Mouse (Mus musculus): ENCODE results near the gene Pgc. TPM values are rescaled to one million over a fixed set of nuclear protein-coding genes. Genes with fewer than 3 reads are reported as not detected.

Gene Pgc
- total RNA-seq, 2 experiments from 2014 or later = not detected

DNA sequence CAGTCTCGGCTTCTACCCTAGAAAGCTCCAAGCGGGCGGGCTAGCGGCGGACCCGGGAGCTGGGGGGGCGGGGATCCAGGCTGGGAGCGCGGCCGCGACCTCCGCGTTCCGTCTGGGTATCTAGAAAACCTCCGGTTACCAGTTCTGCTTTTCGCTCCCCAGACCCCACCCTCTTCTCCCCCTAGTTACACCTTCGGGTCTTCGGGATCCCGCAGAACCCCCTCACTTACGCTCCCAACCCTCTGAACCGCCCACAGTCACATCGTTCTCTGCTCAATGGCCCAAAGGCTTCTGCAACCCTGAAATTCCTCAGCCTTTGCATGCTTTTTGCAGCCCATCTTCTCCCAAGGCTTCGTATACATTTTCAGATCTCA lies 31.3 kb upstream of the Pgc start:
- Histone ChIP-seq H3K27ac (peak overlapping the region; percentile 89), H3K4me3 (peak overlapping the region; percentile 78)
- no peak for TF ChIP-seq CTCF (conservative IDR thresholded peaks at IDR 0.05)
- no peak for DNase-seq (ENCODE audit: low spot score in 2 of 2)

- no peak overlapping the region for H3K27ac ChIP-seq
- no peak for DNase-seq (ENCODE audit: low spot score in 2 of 2)
- no peak overlapping the region for H3K4me3 ChIP-seq
- no peak for TF ChIP-seq CTCF (conservative IDR thresholded peaks at IDR 0.05)
These were observed 28.5 kb upstream of the Pgc start for GRCm38 (mm10) chr17:47698156-47698555.

DNA sequence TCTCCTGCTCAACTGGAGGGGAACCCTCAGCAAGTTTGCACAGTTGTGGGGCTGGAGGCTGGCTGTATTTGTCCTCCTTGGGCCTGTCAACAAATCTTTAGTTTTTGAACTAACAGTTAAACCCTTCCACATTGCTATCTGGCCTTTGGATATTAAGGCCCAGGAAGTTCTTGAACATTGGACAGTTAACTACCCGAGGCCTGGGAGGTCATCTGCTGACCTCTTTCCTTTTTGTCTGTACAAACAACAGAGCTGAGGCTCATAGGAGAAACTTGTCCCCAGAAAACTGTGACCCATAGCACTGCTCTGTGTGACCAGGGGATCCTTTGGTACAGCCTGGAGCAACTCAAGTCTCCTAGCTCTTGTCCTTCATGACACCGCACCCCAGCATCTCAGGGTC lies 27.6 kb upstream of the Pgc start:
- no peak for TF ChIP-seq CTCF (conservative IDR thresholded peaks at IDR 0.05)
- DNase-seq (ENCODE audit: low spot score in 2 of 2) = no peak
- Histone ChIP-seq H3K27ac (no peak overlapping the region), H3K4me3 (no peak overlapping the region)

DNA sequence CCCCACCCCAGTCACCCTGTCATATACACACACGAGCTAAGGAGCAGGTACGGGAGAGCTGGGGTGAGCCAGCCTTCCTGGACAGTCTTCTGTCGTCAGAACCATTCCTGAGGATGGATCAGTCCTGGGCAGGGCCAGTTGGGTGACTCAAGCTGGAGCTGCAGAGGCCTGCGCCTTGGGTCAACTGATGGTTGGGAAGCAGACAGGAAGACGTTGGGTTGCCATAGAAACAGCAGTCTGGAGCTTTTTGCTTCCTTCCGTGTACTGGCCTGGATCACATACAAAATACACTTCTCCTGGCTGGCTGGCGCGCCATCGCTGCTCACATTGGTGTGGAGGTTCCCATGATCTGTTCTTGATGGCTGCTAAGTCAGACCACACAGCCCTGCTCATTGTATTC lies 24.8 kb upstream of the Pgc start:
- no peak for DNase-seq (ENCODE audit: low spot score in 2 of 2)
- Histone ChIP-seq H3K4me3 (no peak overlapping the region), H3K27ac (no peak overlapping the region)
- TF ChIP-seq CTCF (conservative IDR thresholded peaks at IDR 0.05) = no peak

DNA sequence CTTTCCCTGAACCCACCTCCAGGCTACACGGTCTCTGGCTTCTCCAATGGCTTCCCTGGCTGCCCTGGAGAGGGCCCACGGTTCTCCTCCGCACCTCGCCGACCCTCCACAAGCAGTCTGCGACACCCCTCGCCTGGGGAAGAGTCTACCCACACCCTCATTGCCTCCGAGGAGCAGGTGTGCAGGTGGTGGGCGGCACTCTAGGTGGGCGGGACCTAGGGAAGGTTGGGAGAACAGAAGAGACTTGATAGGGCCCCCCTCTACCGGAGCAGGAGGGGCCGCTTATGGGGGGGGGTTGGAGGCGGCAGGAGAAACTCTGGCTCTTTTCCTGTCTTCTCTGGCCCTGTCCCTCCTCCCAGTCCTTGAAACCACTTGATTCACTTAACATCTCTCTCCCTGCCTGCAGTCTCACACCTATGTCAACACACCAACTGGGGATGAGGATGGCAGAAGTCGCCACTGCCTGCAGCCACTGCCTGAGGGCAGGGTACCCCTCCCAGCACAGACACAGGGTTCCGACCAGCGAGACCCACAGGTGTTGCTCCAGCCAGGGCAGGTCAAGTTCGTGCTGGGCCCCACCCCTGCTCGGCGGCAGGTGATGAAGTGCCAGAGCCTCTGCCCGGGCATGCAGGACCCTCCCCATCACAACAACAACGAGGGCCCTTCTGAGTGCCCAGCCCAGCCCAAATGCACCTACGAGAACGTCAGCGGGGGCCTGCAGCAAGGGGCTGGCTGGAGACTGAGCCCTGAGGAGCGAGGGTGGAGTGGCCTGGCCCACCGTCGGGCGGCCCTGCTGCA lies 23.9 kb upstream of the Pgc start:
- no peak for TF ChIP-seq CTCF (conservative IDR thresholded peaks at IDR 0.05)
- Histone ChIP-seq H3K27ac (no peak overlapping the region), H3K4me3 (no peak overlapping the region)
- DNase-seq (ENCODE audit: low spot score in 2 of 2) = no peak

- Histone ChIP-seq H3K4me3 (no peak overlapping the region), H3K27ac (no peak overlapping the region)
- DNase-seq (ENCODE audit: low spot score in 2 of 2) = no peak
- TF ChIP-seq CTCF (conservative IDR thresholded peaks at IDR 0.05) = no peak
These were observed 23.1 kb upstream of the Pgc start for GRCm38 (mm10) chr17:47703556-47703955.

GRCm38 (mm10) chr17:47704692-47705091 lies 21.9 kb upstream of the Pgc start:
- DNase-seq (ENCODE audit: low spot score in 2 of 2) = no peak
- TF ChIP-seq CTCF (conservative IDR thresholded peaks at IDR 0.05) = peak; percentile 58
- Histone ChIP-seq H3K27ac (no peak overlapping the region), H3K4me3 (no peak overlapping the region)

- no peak for TF ChIP-seq CTCF (conservative IDR thresholded peaks at IDR 0.05)
- Histone ChIP-seq H3K4me3 (no peak overlapping the region), H3K27ac (no peak overlapping the region)
- DNase-seq (ENCODE audit: low spot score in 2 of 2) = no peak
These were observed 20.4 kb upstream of the Pgc start for GRCm38 (mm10) chr17:47706196-47706595.

DNA sequence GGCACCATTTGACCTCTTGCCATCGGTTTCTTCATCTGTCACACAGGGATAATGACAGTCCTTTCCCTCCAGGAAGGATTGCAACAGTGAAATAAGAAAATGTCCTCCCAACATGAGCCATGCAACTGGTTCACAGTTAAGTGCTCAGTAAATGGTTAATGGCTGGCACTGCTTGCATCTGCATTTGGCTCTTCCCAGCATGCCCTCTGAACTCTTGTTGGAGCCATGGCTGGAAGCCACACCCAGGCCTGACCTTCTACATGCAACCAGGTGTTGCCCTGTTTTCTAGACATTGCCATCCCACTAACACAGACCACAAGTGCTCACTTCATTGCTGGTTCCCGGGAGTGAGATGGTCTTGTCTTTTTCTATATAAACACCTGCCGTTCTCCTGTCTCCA lies 18.7 kb upstream of the Pgc start:
- DNase-seq (ENCODE audit: low spot score in 2 of 2) = no peak
- H3K4me3 ChIP-seq = no peak overlapping the region
- no peak for TF ChIP-seq CTCF (conservative IDR thresholded peaks at IDR 0.05)
- no peak overlapping the region for H3K27ac ChIP-seq

GRCm38 (mm10) chr17:47708972-47709371 lies 17.7 kb upstream of the Pgc start:
- no peak for TF ChIP-seq CTCF (conservative IDR thresholded peaks at IDR 0.05)
- Histone ChIP-seq H3K4me3 (no peak overlapping the region), H3K27ac (no peak overlapping the region)
- DNase-seq (ENCODE audit: low spot score in 2 of 2) = no peak

DNA sequence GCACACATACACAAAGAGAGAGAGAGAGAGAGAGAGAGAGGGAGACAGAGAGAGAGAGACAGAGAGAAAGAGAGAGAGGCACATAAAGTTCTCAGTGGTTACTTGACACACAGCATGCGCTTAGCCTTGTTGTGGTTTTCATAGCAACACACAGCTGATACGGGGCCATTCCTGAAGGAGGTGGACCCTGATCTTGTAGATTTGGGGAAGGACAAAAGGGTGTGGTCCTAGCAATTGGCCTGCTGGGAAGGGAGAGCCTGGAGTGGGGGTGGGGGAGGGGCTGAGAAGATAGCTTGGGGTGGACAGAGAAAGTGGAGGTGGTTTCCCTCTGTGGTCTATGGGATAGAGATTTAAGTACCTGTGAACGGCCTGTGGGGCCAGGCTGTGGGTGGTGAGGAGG lies 16.6 kb upstream of the Pgc start:
- DNase-seq (ENCODE audit: low spot score in 2 of 2) = no peak
- H3K27ac ChIP-seq = no peak overlapping the region
- H3K4me3 ChIP-seq = no peak overlapping the region
- no peak for TF ChIP-seq CTCF (conservative IDR thresholded peaks at IDR 0.05)

DNA sequence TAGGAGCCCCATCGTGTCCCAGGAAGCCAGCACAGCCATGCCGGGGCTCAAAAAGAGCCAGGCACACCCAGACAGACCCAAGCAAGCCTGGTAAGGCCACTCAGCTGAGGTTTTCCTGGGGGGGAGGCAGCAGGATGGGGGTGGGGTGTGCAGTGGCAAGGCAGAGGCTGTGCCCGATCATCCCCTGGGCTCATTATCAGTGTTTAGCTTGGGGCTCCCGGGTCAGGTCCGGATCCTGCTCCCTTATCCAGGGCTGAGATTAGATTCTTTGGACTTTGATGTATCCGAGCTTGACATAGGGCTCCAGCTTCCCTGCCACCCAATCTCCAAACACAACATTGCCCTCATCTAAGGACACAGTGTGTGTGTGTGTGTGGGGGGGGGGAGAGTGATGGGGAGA lies 14.8 kb upstream of the Pgc start:
- no peak for TF ChIP-seq CTCF (conservative IDR thresholded peaks at IDR 0.05)
- no peak overlapping the region for H3K4me3 ChIP-seq
- DNase-seq (ENCODE audit: low spot score in 2 of 2) = no peak
- H3K27ac ChIP-seq = no peak overlapping the region

DNA sequence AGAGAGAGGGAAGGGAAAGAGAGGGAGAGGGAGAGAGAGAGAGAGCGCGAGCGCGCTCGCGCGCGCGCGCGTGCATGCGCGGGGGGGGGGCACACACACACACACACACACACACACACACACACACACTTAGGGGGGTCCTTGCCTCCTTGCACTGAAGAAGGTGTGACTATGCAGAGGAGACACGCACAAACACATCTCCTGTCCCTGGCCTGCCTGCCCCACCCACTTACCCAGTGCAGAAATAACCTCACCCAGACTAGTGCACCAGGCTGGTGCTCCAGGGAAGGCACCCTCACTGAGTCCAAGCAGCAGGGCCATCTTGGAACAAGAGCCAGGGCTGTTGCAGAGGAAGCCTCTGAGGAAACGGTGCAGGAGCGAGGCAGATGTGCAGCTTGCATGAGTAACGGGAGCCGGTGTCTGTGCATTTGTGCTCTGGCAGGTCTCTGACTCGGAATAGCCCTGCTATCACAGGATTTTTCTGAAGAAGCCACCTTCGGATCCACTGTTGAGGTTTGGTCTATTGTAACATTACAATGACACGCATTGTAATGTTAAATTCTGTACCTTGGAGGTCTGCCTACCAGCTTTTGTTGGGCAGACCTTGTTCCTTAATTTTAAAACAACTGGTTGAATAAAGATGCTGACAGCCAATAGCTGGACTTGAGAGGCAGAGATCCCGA lies 13.6 kb upstream of the Pgc start:
- TF ChIP-seq CTCF (conservative IDR thresholded peaks at IDR 0.05) = no peak
- Histone ChIP-seq H3K27ac (no peak overlapping the region), H3K4me3 (no peak overlapping the region)
- no peak for DNase-seq (ENCODE audit: low spot score in 2 of 2)

DNA sequence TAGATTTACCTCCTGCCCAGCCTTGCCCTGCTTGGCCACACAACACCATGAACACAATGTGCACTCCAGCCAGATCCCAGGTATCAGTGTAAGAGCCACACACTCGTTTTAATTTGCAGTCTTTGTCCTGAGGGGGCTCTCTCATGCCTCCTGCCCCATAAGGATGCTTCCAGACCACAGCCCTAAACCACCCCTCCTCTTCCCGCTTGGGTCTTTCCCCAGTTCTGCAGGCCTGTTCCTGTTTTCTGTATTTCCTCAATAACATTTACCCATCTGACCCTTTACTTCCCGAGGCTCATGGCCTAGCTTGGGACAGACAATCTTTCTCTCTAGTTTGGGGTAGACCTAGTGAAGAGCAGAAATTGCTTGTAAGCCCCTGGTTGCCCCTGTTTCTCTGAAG lies 11.6 kb upstream of the Pgc start:
- no peak overlapping the region for H3K4me3 ChIP-seq
- no peak overlapping the region for H3K27ac ChIP-seq
- no peak for TF ChIP-seq CTCF (conservative IDR thresholded peaks at IDR 0.05)
- no peak for DNase-seq (ENCODE audit: low spot score in 2 of 2)
